Mouse (Mus musculus) left cerebral cortex, postnatal 10 days (tissue): Measurements from ENCODE around the gene 4930524B15Rik. TPM values are rescaled to one million over a fixed set of nuclear protein-coding genes. Genes with fewer than 3 reads are reported as not detected.
"Not testable (repeated sequence)": the region's sequence is repeated elsewhere in the genome, so short reads cannot be mapped to it uniquely, and the experiment has no call there.

ENCODE experiments used
- DNase-seq, 2 experiments: peaks; one replicate each; pipeline ENCODE4 v3.0.0; 2021 to 2022; ENCODE audit warnings: low spot score in 2 of 2, mixed read lengths in 1 of 2; ENCODE audit errors: extremely low spot score in 1 of 2
- intact Hi-C: fragments of 180-260 bp; cut with DNase I; formaldehyde crosslinking; loops from one replicate; pipeline ENCODE4 v1.15.1; 2025
- total RNA-seq, 2 experiments: library from RNA; stranded (reverse); gene quantifications; 2 replicates each; pipeline ENCODE4 v1.2.3; 2021

The 4930524B15Rik gene
- total RNA-seq, 2 experiments from 2014 or later = 0.17 TPM; not detected in 1

- intact Hi-C loops = no loop called here
Measured at GRCm38 (mm10) chr11:31981830-31982229, 16.4 kb downstream of the 4930524B15Rik start.

GRCm38 (mm10) chr11:31982247-31982943 lies 17.0 kb downstream of the 4930524B15Rik start:
- intact Hi-C loops, DNase-seq: not testable (repeated sequence)

More at GRCm38 (mm10) chr11:31981830-31982229, 16.4 kb downstream of the 4930524B15Rik start:
- DNase-seq = no peak

- no peak for DNase-seq
- intact Hi-C loops = no loop called here
Measured at GRCm38 (mm10) chr11:31983249-31983648, 17.9 kb downstream of the 4930524B15Rik start.

DNA sequence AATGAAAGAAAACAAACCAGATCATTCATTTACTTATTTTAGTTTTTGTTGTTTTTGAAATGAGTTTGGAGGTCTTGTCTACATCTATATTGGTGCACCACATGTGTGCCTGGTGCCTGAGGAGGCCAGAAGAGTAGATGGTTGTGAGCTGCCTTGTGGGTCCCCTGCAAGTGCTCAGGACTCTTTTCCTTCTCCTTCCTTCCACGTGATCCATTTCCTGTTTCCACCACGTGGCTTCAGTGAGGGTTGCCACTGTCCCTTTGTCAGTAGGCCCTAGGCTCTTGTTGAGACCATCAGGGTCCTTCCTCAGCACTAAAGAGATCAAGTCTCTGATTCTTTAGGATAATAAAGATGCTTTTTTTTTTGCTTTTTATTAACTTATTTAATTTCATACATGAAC lies 19.4 kb downstream of the 4930524B15Rik start:
- intact Hi-C loops = no loop called here
- DNase-seq = no peak

- intact Hi-C loops = no loop called here
- DNase-seq = no peak
Measured at GRCm38 (mm10) chr11:31992535-31992934, 27.1 kb downstream of the 4930524B15Rik start.

DNA sequence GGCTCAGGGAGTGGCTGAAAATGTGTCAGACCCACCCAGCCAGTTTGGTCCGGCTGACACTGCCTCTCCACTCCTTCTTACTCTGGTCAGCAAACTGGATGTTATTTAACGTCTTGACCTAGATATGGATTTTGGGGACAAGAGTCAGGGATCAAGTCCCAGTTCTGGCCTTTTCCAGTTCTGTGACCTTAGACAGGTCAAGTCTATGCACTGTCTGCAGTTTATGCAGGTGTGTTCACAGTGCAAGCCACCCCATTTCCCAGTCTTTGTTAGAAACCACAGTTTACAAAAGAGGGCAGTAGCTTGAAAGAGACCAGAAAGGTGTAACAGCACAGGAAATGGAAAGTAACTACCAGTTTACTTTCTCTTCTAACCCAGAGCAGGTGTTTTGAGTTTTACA lies 34.3 kb downstream of the 4930524B15Rik start:
- intact Hi-C loops = loop anchor here (2.0 to 5.0 kb wide), 3 partner anchors 63 to 163 kb away; no protein-coding TSS in a partner anchor
- DNase-seq = no peak

- DNase-seq = peak; percentile 91
- intact Hi-C loops = loop anchor here (2.0 to 5.0 kb wide), 3 partner anchors 62 to 163 kb away; no protein-coding TSS in a partner anchor
Measured at GRCm38 (mm10) chr11:32000281-32000680, 34.9 kb downstream of the 4930524B15Rik start, which contains the start of gene Nsg2. Gene Nsg2 (plus strand): TSS chr11:32000463.

- intact Hi-C loops = loop anchor here (2.0 to 5.0 kb wide), 3 partner anchors 61 to 161 kb away; no protein-coding TSS in a partner anchor
- DNase-seq = peak in 1 of 2 experiments; percentile 22
Measured at GRCm38 (mm10) chr11:32001181-32001910, 36.0 kb downstream of the 4930524B15Rik start.

DNA sequence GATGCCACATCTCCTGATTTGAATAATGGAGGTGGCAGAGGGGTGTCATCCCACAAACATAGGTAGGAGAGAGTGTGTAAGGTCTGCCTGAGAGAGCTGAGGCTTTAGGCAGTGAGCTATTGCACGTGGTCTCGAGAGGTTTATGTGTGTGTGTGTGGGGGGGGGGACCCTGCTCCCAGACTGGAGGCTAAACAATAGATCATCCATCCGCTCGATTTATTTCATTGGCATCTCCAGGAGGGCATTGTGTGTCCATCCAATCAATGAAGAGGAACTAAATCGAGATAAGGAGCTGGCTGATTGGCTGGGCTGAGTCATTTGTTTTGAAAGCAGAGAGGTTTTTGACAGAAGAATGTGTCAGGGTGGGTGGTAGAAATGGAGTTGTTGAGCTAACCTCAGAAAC lies 37.3 kb downstream of the 4930524B15Rik start:
- intact Hi-C loops = loop anchor here (5.0 kb wide), 2 partner anchors 60 to 100 kb away; no protein-coding TSS in a partner anchor
- DNase-seq = peak; percentile 19 to 49

- DNase-seq, intact Hi-C loops: not testable (repeated sequence)
Measured at GRCm38 (mm10) chr11:32008049-32008448, 42.7 kb downstream of the 4930524B15Rik start.

- intact Hi-C loops = no loop called here
- DNase-seq = no peak
Measured at GRCm38 (mm10) chr11:32008852-32009251, 43.5 kb downstream of the 4930524B15Rik start.

DNA sequence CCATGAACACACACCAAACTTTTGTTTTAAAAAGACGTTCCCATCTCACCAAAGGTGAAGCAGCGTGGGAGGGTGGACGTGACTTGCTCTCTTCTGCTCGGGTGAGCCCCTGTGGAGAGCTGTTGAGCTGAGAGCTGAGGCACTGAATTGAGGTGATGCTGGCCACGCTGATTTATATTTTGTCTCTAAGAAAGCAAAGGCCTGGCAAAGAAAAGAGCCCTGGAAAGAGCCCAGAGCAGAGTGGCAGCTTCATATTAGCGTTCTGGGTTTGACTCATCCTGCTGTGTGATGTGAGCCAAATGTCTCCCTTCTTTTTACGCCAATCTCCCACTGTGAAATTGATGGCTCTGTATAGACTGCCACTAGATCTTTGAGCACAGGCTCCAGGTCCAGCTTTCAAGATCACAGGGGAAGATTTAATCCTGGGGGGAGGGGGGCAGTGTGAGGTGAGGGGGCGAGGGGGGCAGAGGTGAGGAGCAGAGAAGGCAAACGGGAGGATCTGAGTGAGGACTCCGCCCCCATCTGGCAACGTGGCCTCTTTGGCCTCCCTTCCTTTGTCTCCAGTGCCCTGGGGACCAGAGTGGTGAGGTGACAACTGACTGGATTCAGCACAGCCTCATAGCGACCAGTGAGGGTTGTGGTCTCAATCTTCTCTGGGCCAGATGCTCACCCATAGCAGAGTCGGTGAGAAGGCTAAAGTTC lies 44.7 kb downstream of the 4930524B15Rik start:
- DNase-seq = no peak
- intact Hi-C loops = no loop called here

GRCm38 (mm10) chr11:32010663-32010970 lies 45.2 kb downstream of the 4930524B15Rik start:
- intact Hi-C loops = no loop called here
- peak in 1 of 2 experiments; percentile 42 for DNase-seq

DNA sequence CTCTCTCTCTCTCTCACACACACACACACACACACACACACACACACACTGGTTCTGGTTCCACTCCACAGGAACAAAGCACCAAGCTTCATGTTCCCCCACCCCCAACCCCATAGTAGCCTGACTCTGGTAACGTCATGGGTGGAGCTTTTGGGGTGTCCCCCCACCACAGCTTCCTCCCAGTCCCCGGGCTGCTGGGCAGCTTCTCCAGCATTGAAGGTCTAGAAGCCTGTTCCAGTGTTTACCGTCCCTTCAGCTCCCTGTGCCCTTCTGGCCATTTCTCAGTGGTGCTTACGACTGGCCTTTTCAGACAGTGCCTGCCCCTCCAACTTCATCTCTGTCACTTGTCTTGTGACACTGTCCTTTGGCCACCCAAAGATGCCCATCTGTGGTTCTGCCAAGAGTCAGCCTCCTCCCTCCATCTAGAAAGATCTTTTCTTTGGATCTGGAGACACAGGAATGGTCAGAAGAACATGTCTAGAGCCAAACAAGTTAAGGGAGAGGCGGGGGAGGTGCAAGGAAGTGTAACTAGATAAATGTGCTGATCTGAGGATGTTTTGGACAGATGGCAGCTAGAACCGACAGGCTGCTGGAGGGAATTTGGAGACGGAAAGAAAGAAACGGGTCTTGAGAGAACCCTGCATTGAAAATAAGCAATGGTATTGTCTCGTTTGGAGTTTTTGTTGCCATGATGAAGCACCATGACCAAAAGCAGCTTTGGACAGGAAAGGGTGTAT lies 46.6 kb downstream of the 4930524B15Rik start:
- intact Hi-C loops = no loop called here
- DNase-seq = no peak

DNA sequence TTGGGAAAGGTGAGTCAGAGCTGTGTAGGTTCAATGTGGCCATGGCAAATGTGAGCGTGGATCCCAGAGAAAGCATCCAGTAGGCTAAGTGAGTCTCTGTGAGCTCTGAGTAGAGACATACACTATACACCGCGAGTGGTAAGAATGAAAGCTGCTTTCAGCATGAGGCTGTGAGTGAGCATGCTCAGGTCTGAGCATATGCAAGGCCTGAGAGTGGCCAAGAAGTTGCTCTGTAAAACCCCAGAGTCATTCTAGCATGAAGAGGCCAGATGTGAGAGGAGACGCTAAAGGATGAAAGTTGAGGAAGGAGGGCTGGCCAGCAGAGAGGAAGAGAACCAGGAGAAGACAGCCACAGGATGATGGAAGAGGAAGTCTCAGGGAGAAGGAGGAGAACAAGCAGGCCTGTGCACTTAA lies 47.6 kb downstream of the 4930524B15Rik start:
- no peak for DNase-seq
- intact Hi-C loops = no loop called here

DNA sequence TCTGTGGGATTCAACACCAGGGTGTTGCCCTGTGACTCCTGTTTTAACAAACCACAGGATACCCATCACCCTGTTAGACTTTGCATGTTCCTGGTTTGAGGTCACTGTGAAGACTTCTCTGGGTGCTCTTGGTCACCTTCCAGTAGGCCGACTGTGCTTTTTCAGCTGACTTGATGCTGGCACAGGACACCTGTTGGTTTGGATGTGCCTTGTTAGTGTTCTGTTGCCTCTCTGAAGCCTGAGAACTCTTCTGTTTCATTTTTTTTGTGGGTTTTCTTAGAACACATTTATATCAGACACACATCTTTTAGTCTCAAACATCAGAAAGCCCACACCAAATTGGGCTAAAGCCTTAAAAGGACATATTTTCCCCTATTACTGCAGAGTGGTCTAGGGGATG lies 48.2 kb downstream of the 4930524B15Rik start:
- no peak for DNase-seq
- intact Hi-C loops = no loop called here

- DNase-seq = no peak
- intact Hi-C loops = no loop called here
Measured at GRCm38 (mm10) chr11:32018201-32018600, 52.8 kb downstream of the 4930524B15Rik start.

- peak in 1 of 2 experiments; percentile 56 for DNase-seq
Measured at GRCm38 (mm10) chr11:32020031-32020965, 54.9 kb downstream of the 4930524B15Rik start.

More at GRCm38 (mm10) chr11:32020031-32020965, 54.9 kb downstream of the 4930524B15Rik start:
- intact Hi-C loops = no loop called here
